Mouse (Mus musculus): ENCODE data around the gene Agbl2. TPM values are rescaled to one million over a fixed set of nuclear protein-coding genes. Genes with fewer than 3 reads are reported as not detected.

Agbl2 gene
- total RNA-seq (2023): 0.16 and 0.39 TPM in 2 replicates

GRCm38 (mm10) chr2:90782458-90782857 lies at the start of gene Agbl2:
TSS of gene Agbl2 (plus strand) at chr2:90782727.

GRCm38 (mm10) chr2:90745053-90745678 lies 37.4 kb upstream of the Agbl2 start, which contains the start of gene Fnbp4:
TSS of gene Fnbp4 (plus strand) at chr2:90745370.

GRCm38 (mm10) chr2:90846955-90847680 lies 64.6 kb downstream of the Agbl2 start, which contains the start of gene Mtch2:
TSS of gene Mtch2 (plus strand) at chr2:90847155.

Other genes with a start within 250 kb of the Agbl2 start
- 92.1 and 96.5 TPM in 2 replicates for gene Ptprj, start 202.1 kb upstream of the Agbl2 start, total RNA-seq (2023)
- gene Nup160, start 105.5 kb upstream of the Agbl2 start, total RNA-seq (2023): 25.3 and 40.3 TPM in 2 replicates
- 144 and 199 TPM in 2 replicates for gene Fnbp4, start 37.4 kb upstream of the Agbl2 start, total RNA-seq (2023)
- gene Mtch2, start 64.4 kb downstream of the Agbl2 start, total RNA-seq (2023): 69.2 and 76.2 TPM in 2 replicates
- gene C1qtnf4, start 103.1 kb downstream of the Agbl2 start, total RNA-seq (2023): not detected in 2 replicates
- 14.4 and 19.7 TPM in 2 replicates for gene Kbtbd4, start 122.0 kb downstream of the Agbl2 start, total RNA-seq (2023)
- gene Ndufs3, start 122.1 kb downstream of the Agbl2 start, total RNA-seq (2023): 46.2 and 55.8 TPM in 2 replicates
- gene Celf1, start 157.7 kb downstream of the Agbl2 start, total RNA-seq (2023): 29.6 and 40.1 TPM in 2 replicates